Mouse (Mus musculus) limb, embryonic 14.5 days (tissue): ENCODE results near the gene Afdn. TPM values are rescaled to one million over a fixed set of nuclear protein-coding genes. Genes with fewer than 3 reads are reported as not detected.

Experiments
- ATAC-seq: fragments of 200-750 bp; cut with Nextera tagmentation; 2 replicates; pipeline ENCODE4 v1.8.0; 2017; ENCODE audit warnings: low read depth, moderate number of reproducible peaks, moderate TSS enrichment; ENCODE audit not compliant: low FRiP score
- DNase-seq: peaks from one replicate; pipeline ENCODE4 v3.0.0-alpha.2; 2015; ENCODE audit warnings: low spot score
- H3K27ac ChIP-seq: fragments of 300-500 bp; sonication (generic); replicated peaks from 2 replicates; pipeline ENCODE4 v1.5.1; 2014; ENCODE audit warnings: low read depth, mild to moderate bottlenecking, low read length, moderate library complexity, mixed read lengths
- H3K27me3 ChIP-seq: fragments of 300-500 bp; sonication (generic); 2 replicates; pipeline ENCODE4 v1.6.1; 2014; ENCODE audit warnings: low read length, mixed read lengths; ENCODE audit not compliant: control insufficient read depth, insufficient read depth
- H3K36me3 ChIP-seq: fragments of 300-500 bp; sonication (generic); 2 replicates; pipeline ENCODE4 v1.6.1; 2014; ENCODE audit warnings: mild to moderate bottlenecking, low read length, moderate library complexity, mixed read lengths; ENCODE audit not compliant: control insufficient read depth, insufficient read depth
- H3K4me1 ChIP-seq: fragments of 300-500 bp; sonication (generic); 2 replicates; pipeline ENCODE4 v1.6.1; 2014; ENCODE audit warnings: antibody characterized with exemption, low read length, mixed read lengths; ENCODE audit not compliant: control insufficient read depth, insufficient read depth
- H3K4me2 ChIP-seq: fragments of 300-500 bp; sonication (generic); replicated peaks from 2 replicates; pipeline ENCODE4 v1.6.1; 2014; ENCODE audit warnings: low read depth, mild to moderate bottlenecking, low read length, moderate library complexity; ENCODE audit not compliant: severe bottlenecking
- H3K4me3 ChIP-seq: fragments of 300-500 bp; sonication (generic); replicated peaks from 2 replicates; pipeline ENCODE4 v1.5.1; 2014; ENCODE audit warnings: low read length
- H3K9ac ChIP-seq: fragments of 300-500 bp; sonication (generic); 2 replicates; pipeline ENCODE4 v1.6.1; 2014; ENCODE audit warnings: mild to moderate bottlenecking, low read depth, low read length, moderate library complexity; ENCODE audit not compliant: severe bottlenecking
- H3K9me3 ChIP-seq: fragments of 300-500 bp; sonication (generic); 2 replicates; pipeline ENCODE4 v1.6.1; 2016; ENCODE audit warnings: low read length; ENCODE audit not compliant: control insufficient read depth
- POLR2A ChIP-seq: fragments of 200-500 bp; IDR thresholded peaks from 2 replicates; pipeline ENCODE4 v1.8.0; 2012; ENCODE audit warnings: inconsistent platforms, mild to moderate bottlenecking, moderate library complexity, borderline replicate concordance; ENCODE audit not compliant: insufficient read depth, insufficient read length; ENCODE audit errors: extremely low read depth
- WGBS: fragments of 180-500 bp; shearing (Covaris S2); extraction: QIAGEN DNeasy Blood & Tissue Kit; methylation state at CpG from one replicate; pipeline ENCODE4 v1.1.7; 2014; 5-methylcytosine and 5-hydroxymethylcytosine counted together
- polyA plus RNA-seq, 2 experiments: library from polyadenylated mRNA; depleted of rRNA in 1 of 2; stranded (reverse) in 1 of 2; unstranded in 1 of 2; fragments of >200 nt; fragmentation: Nextera tagmentation in 1 of 2; extraction: Ambion mirVana in 1 of 2; gene quantifications; 2 replicates each; pipeline versions ENCODE4 v1.2.1 to v1.2.3; 2012 to 2014

Afdn gene
- polyA plus RNA-seq, 2 experiments, result 58.9 to 76.7 TPM

GRCm38 (mm10) chr17:13722434-13722833 lies 37.9 kb upstream of the Afdn start:
- no peak for TF ChIP-seq POLR2A
- DNase-seq (no peak), ATAC-seq (no peak)
- Histone ChIP-seq H3K9me3 (no peaks in the 10 kb centered on the region), H3K4me3 (no peak overlapping the region), H3K4me2 (no peak overlapping the region), H3K4me1 (no peaks in the 10 kb centered on the region), H3K27ac (no peak overlapping the region), H3K27me3 (no peaks in the 10 kb centered on the region), H3K9ac (no peak overlapping the region), H3K36me3 (no peaks in the 10 kb centered on the region)
- 67% methylated on average over 2 of the region's 2 CpGs for WGBS

GRCm38 (mm10) chr17:13725004-13725550 lies 35.3 kb upstream of the Afdn start:
- no peak for TF ChIP-seq POLR2A
- H3K36me3 ChIP-seq, result no peaks in the 10 kb centered on the region
- no peak overlapping the region for H3K9ac ChIP-seq
- no peak for DNase-seq
- H3K4me3 ChIP-seq, result no peak overlapping the region
- no peak for ATAC-seq
- 32% methylated on average over 4 of the region's 4 CpGs for WGBS
- no peak overlapping the region for H3K27ac ChIP-seq
- no peaks in the 10 kb centered on the region for H3K27me3 ChIP-seq
- no peaks in the 10 kb centered on the region for H3K4me1 ChIP-seq
- no peak overlapping the region for H3K4me2 ChIP-seq
- H3K9me3 ChIP-seq, result no peaks in the 10 kb centered on the region

- TF ChIP-seq POLR2A, result no peak
- Histone ChIP-seq H3K27ac (no peak overlapping the region), H3K4me3 (no peak overlapping the region), H3K9me3 (no peaks in the 10 kb centered on the region), H3K27me3 (no peaks in the 10 kb centered on the region), H3K36me3 (no peaks in the 10 kb centered on the region), H3K4me1 (0 out of 2 replicates have a peak, but pooled peaks cover 2% of the 10 kb centered on the region), H3K9ac (no peak overlapping the region), H3K4me2 (no peak overlapping the region)
- no peak for ATAC-seq
- WGBS, result 86% methylated on average over 8 of the region's 8 CpGs
- DNase-seq, result no peak
Observed at GRCm38 (mm10) chr17:13726832-13727355, 33.4 kb upstream of the Afdn start.

- ATAC-seq, result no peak
- TF ChIP-seq POLR2A, result no peak
- DNase-seq, result no peak
Observed at GRCm38 (mm10) chr17:13730980-13731726, 29.2 kb upstream of the Afdn start.

GRCm38 (mm10) chr17:13731727-13732112 lies 28.6 kb upstream of the Afdn start:
- H3K9ac ChIP-seq, result no peak overlapping the region
- DNase-seq (no peak), ATAC-seq (no peak)
- H3K27me3 ChIP-seq, result no peaks in the 10 kb centered on the region
- H3K27ac ChIP-seq, result no peak overlapping the region
- no peak overlapping the region for H3K4me3 ChIP-seq
- 50% methylated on average over 4 of the region's 4 CpGs for WGBS
- no peaks in the 10 kb centered on the region for H3K9me3 ChIP-seq
- H3K4me1 ChIP-seq, result 0 out of 2 replicates have a peak, but pooled peaks cover 3% of the 10 kb centered on the region
- TF ChIP-seq POLR2A, result no peak
- no peaks in the 10 kb centered on the region for H3K36me3 ChIP-seq
- H3K4me2 ChIP-seq, result no peak overlapping the region

More at GRCm38 (mm10) chr17:13730980-13731726, 29.2 kb upstream of the Afdn start:
- Histone ChIP-seq H3K9me3 (no peaks in the 10 kb centered on the region), H3K4me3 (no peak overlapping the region), H3K9ac (no peak overlapping the region), H3K4me1 (0 out of 2 replicates have a peak, but pooled peaks cover 3% of the 10 kb centered on the region), H3K27ac (no peak overlapping the region), H3K27me3 (no peaks in the 10 kb centered on the region), H3K4me2 (no peak overlapping the region), H3K36me3 (no peaks in the 10 kb centered on the region)
- WGBS, result 86% methylated on average over 6 of the region's 6 CpGs
